Mouse (Mus musculus) ES-E14 (cell line): ENCODE measurements around the gene Mypn.

Source experiments
- CHD2 ChIP-seq: IDR thresholded peaks from 2 replicates; pipeline ENCODE4 v1.6.1; 2014; ENCODE audit warnings: mild to moderate bottlenecking, low read depth, low read length, inconsistent platforms
- HCFC1 ChIP-seq: IDR thresholded peaks from 2 replicates; pipeline ENCODE4 v1.6.1; 2012; ENCODE audit warnings: low read length, inconsistent platforms, borderline replicate concordance; ENCODE audit not compliant: insufficient read depth
- ZC3H11A ChIP-seq: IDR thresholded peaks from 2 replicates; pipeline ENCODE4 v1.6.1; 2012; ENCODE audit warnings: low read depth, mild to moderate bottlenecking, inconsistent platforms, low read length, borderline replicate concordance
- ZNF384 ChIP-seq: IDR thresholded peaks from 2 replicates; pipeline ENCODE4 v1.6.1; 2012; ENCODE audit warnings: low read depth, low read length, inconsistent platforms

DNA sequence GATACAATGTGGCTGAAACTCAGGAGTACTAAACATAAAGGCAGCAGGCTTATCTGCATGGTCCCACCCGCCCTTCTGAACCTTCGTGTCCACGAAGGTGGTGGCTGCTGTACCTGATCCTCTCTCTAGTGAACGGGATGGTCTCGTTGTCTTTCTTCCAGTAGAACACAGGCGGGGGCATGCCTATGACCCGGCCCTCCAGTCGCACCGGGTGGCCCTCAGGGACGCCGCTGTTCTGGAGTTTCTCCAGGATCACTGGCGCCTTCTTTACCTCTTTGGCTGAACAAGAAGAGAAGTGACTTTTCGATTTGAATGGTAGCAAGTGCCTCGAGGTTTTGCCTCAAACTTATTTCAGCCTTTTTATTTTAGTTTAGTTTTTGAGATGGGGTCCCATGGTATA is 83.8 kb downstream of the Mypn start:
- TF ChIP-seq HCFC1 (no peak), ZNF384 (no peak), CHD2 (no peak), ZC3H11A (no peak)
